Mouse (Mus musculus): Measurements from ENCODE around the gene Plek2. TPM values are rescaled to one million over a fixed set of nuclear protein-coding genes. Genes with fewer than 3 reads are reported as not detected.
"Not testable (repeated sequence)": the region's sequence is repeated elsewhere in the genome, so short reads cannot be mapped to it uniquely, and the experiment has no call there.

The Plek2 gene
- total and polyA plus RNA-seq, 2 experiments: 0.22 to 2.4 TPM

DNA sequence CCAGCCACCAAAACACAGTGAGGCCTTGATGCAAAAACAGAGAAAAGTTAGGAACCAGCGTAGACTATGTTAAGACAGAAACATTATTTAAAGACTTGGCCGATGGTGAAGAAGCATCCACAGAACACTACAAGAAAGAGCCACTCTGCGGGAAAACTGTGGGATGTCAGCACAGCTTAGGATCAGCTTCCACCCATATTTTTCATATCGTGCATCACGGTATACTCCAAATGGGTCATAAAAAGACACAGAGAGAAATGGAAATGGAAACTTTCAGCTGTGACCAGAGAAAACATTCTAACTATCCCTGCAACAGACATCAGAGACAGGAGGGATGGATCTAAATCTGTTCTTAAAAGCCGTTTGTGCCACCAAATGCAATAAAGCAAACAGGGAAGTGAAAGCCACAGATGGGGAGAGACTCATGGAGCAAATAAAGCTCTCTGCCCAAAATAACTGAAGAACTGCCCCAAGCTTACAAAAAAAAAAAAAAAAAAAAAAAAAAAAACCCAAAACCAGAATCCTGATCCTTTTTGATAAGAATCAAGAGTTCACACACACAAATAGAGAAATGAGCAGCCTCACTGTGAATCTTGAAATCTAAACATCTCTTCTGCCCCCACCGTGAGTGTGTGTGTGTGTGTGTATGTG, 16.9 kb upstream of the Plek2 start:
- Histone ChIP-seq H3K36me3 (ENCODE audit: control insufficient read depth, insufficient read depth, low read length) (no peaks in the 10 kb centered on the region), H3K4me1 (ENCODE audit: control insufficient read depth, insufficient read depth, low read length) (peaks cover 1% of the 10 kb centered on the region; the same call in 1 of the 2 replicates), H3K9ac (ENCODE audit: low read depth, low read length) (no peak overlapping the region), H3K27ac (replicated peaks; ENCODE audit: insufficient read depth, low read depth, low read length) (no peak overlapping the region), H3K4me3 (ENCODE audit: insufficient read depth, low read depth, low read length) (no peak overlapping the region), H3K79me2 (ENCODE audit: control insufficient read depth, insufficient read depth, low read length) (no peaks in the 10 kb centered on the region), H3K27me3 (ENCODE audit: control insufficient read depth, insufficient read depth, low read length) (no peaks in the 10 kb centered on the region)
- DNase-seq (ENCODE audit: extremely low read depth, low read depth, low spot score): no peak
- WGBS: 86% methylated on average over 7 of the region's 7 CpGs
- no peak for TF ChIP-seq POLR2A (IDR thresholded peaks at IDR 0.05; ENCODE audit: extremely low read depth, insufficient read depth, low read length)
- no peak for TF ChIP-seq CTCF (IDR thresholded peaks at IDR 0.05; ENCODE audit: low read depth, low read length)

DNA sequence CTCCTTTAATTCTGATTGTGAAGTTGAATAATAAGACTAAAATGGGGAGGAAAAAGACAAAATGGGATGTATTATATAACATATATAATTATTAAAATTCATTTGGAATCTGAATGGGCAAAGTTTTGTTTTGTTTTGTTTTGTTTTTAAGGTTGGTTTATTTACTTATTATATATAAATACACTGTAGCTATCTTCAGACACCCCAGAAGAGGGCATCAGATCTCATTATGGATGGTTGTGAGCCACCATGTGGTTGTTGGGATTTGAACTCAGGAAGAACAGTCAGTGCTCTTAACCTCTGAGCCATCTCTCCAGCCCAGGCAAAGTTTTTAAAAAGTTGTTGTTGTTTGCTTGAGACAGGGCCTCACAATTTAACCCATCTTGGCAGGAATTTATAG, 16.2 kb upstream of the Plek2 start:
- not testable (repeated sequence) for H3K4me1 ChIP-seq (ENCODE audit: control insufficient read depth, insufficient read depth, low read length); H3K36me3 ChIP-seq (ENCODE audit: control insufficient read depth, insufficient read depth, low read length); H3K27ac ChIP-seq (replicated peaks; ENCODE audit: insufficient read depth, low read depth, low read length); H3K4me3 ChIP-seq (ENCODE audit: insufficient read depth, low read depth, low read length); H3K27me3 ChIP-seq (ENCODE audit: control insufficient read depth, insufficient read depth, low read length); H3K9ac ChIP-seq (ENCODE audit: low read depth, low read length); DNase-seq (ENCODE audit: extremely low read depth, low read depth, low spot score); H3K79me2 ChIP-seq (ENCODE audit: control insufficient read depth, insufficient read depth, low read length)

DNA sequence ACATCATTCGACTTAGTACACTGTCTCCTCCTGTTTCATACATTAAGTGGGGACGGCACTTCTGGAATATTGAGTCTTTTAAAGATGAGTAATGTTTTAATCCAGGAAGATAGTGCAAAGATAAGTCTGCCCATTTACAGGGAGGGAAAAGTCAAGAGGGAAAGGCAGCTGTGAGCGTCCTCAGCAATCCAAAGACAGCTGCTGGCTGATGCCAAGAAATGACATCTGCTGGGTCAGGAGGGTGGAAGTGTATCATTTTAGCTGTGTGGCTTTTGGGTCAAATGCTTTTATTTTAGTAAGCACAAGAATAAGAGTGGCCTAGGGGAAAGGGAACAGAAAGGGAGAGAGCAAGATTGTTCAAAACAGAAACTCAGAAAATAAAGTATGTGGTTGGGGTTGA, 15.3 kb upstream of the Plek2 start:
- Histone ChIP-seq H3K4me3 (ENCODE audit: insufficient read depth, low read depth, low read length) (no peak overlapping the region), H3K36me3 (ENCODE audit: control insufficient read depth, insufficient read depth, low read length) (no peaks in the 10 kb centered on the region), H3K79me2 (ENCODE audit: control insufficient read depth, insufficient read depth, low read length) (no peaks in the 10 kb centered on the region), H3K4me1 (ENCODE audit: control insufficient read depth, insufficient read depth, low read length) (0 out of 2 replicates have a peak, but pooled peaks cover 1% of the 10 kb centered on the region), H3K27ac (replicated peaks; ENCODE audit: insufficient read depth, low read depth, low read length) (no peak overlapping the region), H3K9ac (ENCODE audit: low read depth, low read length) (no peak overlapping the region), H3K27me3 (ENCODE audit: control insufficient read depth, insufficient read depth, low read length) (no peaks in the 10 kb centered on the region)
- no peak for TF ChIP-seq POLR2A (IDR thresholded peaks at IDR 0.05; ENCODE audit: extremely low read depth, insufficient read depth, low read length)
- no peak for TF ChIP-seq CTCF (IDR thresholded peaks at IDR 0.05; ENCODE audit: low read depth, low read length)
- WGBS: 69% methylated on average over 3 of the region's 3 CpGs
- DNase-seq (ENCODE audit: extremely low read depth, low read depth, low spot score): no peak

DNA sequence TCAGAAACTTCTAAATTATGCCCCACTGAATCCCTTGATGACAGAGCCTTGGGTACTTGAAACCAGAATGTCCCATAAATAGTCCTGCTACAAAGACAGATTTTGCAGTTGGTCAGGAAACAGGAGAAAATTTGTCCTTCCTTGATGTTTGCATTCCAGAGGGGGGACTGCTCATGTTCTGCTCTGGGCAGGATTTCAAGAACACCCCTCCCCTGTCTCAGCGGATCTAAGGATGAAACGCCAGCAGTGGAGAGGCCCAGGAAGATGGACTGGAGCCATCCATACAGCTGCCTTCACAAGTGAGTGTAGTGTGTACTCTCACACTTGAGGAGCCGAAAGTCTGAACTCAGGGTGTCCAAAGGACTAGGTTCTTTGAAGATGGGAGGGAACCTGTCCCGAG, 14.7 kb upstream of the Plek2 start:
- Histone ChIP-seq H3K4me3 (ENCODE audit: insufficient read depth, low read depth, low read length) (no peak overlapping the region), H3K9ac (ENCODE audit: low read depth, low read length) (no peak overlapping the region), H3K4me1 (ENCODE audit: control insufficient read depth, insufficient read depth, low read length) (0 out of 2 replicates have a peak, but pooled peaks cover 1% of the 10 kb centered on the region), H3K36me3 (ENCODE audit: control insufficient read depth, insufficient read depth, low read length) (no peaks in the 10 kb centered on the region), H3K27ac (replicated peaks; ENCODE audit: insufficient read depth, low read depth, low read length) (no peak overlapping the region), H3K79me2 (ENCODE audit: control insufficient read depth, insufficient read depth, low read length) (no peaks in the 10 kb centered on the region), H3K27me3 (ENCODE audit: control insufficient read depth, insufficient read depth, low read length) (no peaks in the 10 kb centered on the region)
- TF ChIP-seq CTCF (IDR thresholded peaks at IDR 0.05; ENCODE audit: low read depth, low read length): no peak
- no peak for TF ChIP-seq POLR2A (IDR thresholded peaks at IDR 0.05; ENCODE audit: extremely low read depth, insufficient read depth, low read length)
- 83% methylated on average over 4 of the region's 4 CpGs for WGBS
- no peak for DNase-seq (ENCODE audit: extremely low read depth, low read depth, low spot score)

DNA sequence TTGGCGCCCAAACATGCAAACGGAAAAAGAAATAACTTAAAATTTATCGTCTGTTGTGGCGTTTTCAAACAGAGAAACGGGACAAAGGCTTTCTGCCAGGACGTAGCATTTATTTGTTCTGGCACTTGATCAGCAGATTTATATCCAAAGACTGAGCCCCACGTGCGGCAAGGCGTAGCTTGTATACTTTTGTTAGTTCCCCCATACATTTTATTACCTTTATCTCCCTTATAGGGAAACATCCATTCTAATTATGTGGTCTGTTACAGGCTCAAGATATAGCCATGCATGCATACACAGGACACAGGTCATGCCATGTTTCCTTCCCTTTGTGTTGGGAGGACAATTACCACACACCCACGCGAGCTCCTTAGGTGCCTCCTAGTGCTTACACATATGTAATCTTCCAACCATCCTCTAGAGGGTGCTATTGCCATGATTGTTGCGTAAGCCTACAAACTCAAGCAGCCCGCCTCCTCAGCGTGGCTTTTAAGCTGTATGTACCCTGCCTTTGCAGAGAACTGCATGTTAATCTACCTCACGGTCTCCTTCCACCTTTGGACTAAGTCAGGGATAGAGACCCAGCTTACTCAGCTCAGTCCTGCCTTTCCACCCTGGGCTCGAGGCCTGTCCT, 12.4 kb upstream of the Plek2 start:
- TF ChIP-seq CTCF (IDR thresholded peaks at IDR 0.05; ENCODE audit: low read depth, low read length) (peak; percentile 60), POLR2A (IDR thresholded peaks at IDR 0.05; ENCODE audit: extremely low read depth, insufficient read depth, low read length) (no peak)
- Histone ChIP-seq H3K36me3 (ENCODE audit: control insufficient read depth, insufficient read depth, low read length) (no peaks in the 10 kb centered on the region), H3K27me3 (ENCODE audit: control insufficient read depth, insufficient read depth, low read length) (no peaks in the 10 kb centered on the region), H3K9ac (ENCODE audit: low read depth, low read length) (no peak overlapping the region), H3K4me1 (ENCODE audit: control insufficient read depth, insufficient read depth, low read length) (0 out of 2 replicates have a peak, but pooled peaks cover 1% of the 10 kb centered on the region), H3K27ac (replicated peaks; ENCODE audit: insufficient read depth, low read depth, low read length) (no peak overlapping the region), H3K79me2 (ENCODE audit: control insufficient read depth, insufficient read depth, low read length) (no peaks in the 10 kb centered on the region), H3K4me3 (ENCODE audit: insufficient read depth, low read depth, low read length) (no peak overlapping the region)
- DNase-seq (ENCODE audit: extremely low read depth, low read depth, low spot score): peak; percentile 65
- WGBS: 27% methylated on average over 16 of the region's 16 CpGs

Measured in liver, adult 2 months (tissue).